Mouse (Mus musculus) heart, embryonic 14.5 days (tissue): ENCODE measurements around the gene Gpa33. TPM values are rescaled to one million over a fixed set of nuclear protein-coding genes. Genes with fewer than 3 reads are reported as not detected.

Experiments
- ATAC-seq: fragments of 200-750 bp; cut with Nextera tagmentation; 2 replicates; pipeline ENCODE4 v1.8.0; 2017; ENCODE audit warnings: low read depth, moderate TSS enrichment; ENCODE audit not compliant: insufficient number of reproducible peaks, insufficient read depth, low FRiP score
- H3K27ac ChIP-seq, 2 experiments: fragments of 200-500 bp in 1 of 2; fragments of 300-500 bp in 1 of 2; sonication (generic) in 1 of 2; replicated peaks in 1 of 2; 2 replicates each; pipeline ENCODE4 v1.5.1; 2012 to 2014; ENCODE audit warnings: low read depth in 2 of 2, low read length in 2 of 2, control low read depth in 1 of 2, mild to moderate bottlenecking in 1 of 2, mixed read lengths in 1 of 2; ENCODE audit not compliant: control insufficient read depth in 1 of 2, insufficient read depth in 1 of 2
- H3K27me3 ChIP-seq: fragments of 300-500 bp; sonication (generic); 2 replicates; pipeline ENCODE4 v1.6.1; 2014; ENCODE audit warnings: mild to moderate bottlenecking, low read length, control low read depth; ENCODE audit not compliant: control insufficient read depth, insufficient read depth
- H3K36me3 ChIP-seq: fragments of 300-500 bp; sonication (generic); 2 replicates; pipeline ENCODE4 v1.6.1; 2014; ENCODE audit warnings: mild to moderate bottlenecking, control low read depth, low read length, mixed read lengths; ENCODE audit not compliant: control insufficient read depth, insufficient read depth
- H3K4me1 ChIP-seq, 2 experiments: fragments of 200-500 bp in 1 of 2; fragments of 300-500 bp in 1 of 2; sonication (generic) in 1 of 2; 2 replicates each; pipeline ENCODE4 v1.6.1; 2012 to 2014; ENCODE audit warnings: low read length in 2 of 2, control low read depth in 1 of 2, mixed read lengths in 1 of 2; ENCODE audit not compliant: control insufficient read depth in 2 of 2, insufficient read depth in 2 of 2
- H3K4me2 ChIP-seq: fragments of 300-500 bp; sonication (generic); 2 replicates; pipeline ENCODE4 v1.6.1; 2014; ENCODE audit warnings: mild to moderate bottlenecking, low read length
- H3K4me3 ChIP-seq, 2 experiments: fragments of 200-500 bp in 1 of 2; fragments of 300-500 bp in 1 of 2; sonication (generic) in 1 of 2; 2 replicates each; pipeline ENCODE4 v1.5.1; 2012 to 2014; ENCODE audit warnings: low read length in 2 of 2, mild to moderate bottlenecking in 2 of 2, control low read depth in 1 of 2, low read depth in 1 of 2, moderate library complexity in 1 of 2; ENCODE audit not compliant: control insufficient read depth in 1 of 2, insufficient read depth in 1 of 2
- H3K9ac ChIP-seq: fragments of 300-500 bp; sonication (generic); 2 replicates; pipeline ENCODE4 v1.6.1; 2014; ENCODE audit warnings: mild to moderate bottlenecking, low read length
- H3K9me3 ChIP-seq: fragments of 300-500 bp; sonication (generic); 2 replicates; pipeline ENCODE4 v1.6.1; 2016; ENCODE audit warnings: low read length, control low read depth; ENCODE audit not compliant: control insufficient read depth
- WGBS: fragments of 180-500 bp; shearing (Covaris S2); extraction: QIAGEN DNeasy Blood & Tissue Kit; methylation state at CpG from one replicate; pipeline ENCODE4 v1.1.7; 2014; 5-methylcytosine and 5-hydroxymethylcytosine counted together
- polyA plus RNA-seq: library from polyadenylated mRNA; unstranded; fragments of >200 nt; fragmentation: Nextera tagmentation; extraction: Ambion mirVana; gene quantifications from 2 replicates; pipeline ENCODE4 v1.2.1, GENCODE M21; 2014

Gpa33 gene
- polyA plus RNA-seq, 1 experiment from 2014 or later: 0.18 TPM

GRCm38 (mm10) chr1:166182952-166183627 lies 53.1 kb downstream of the Gpa33 start:
- no peak for ATAC-seq
- no peak overlapping the region for H3K4me2 ChIP-seq

GRCm38 (mm10) chr1:166184391-166185229 lies 54.6 kb downstream of the Gpa33 start:
- Histone ChIP-seq H3K4me2 (no peak overlapping the region), H3K36me3 (no peaks in the 10 kb centered on the region), H3K4me3 (no peak overlapping the region), H3K27me3 (no peaks in the 10 kb centered on the region), H3K9ac (no peak overlapping the region), H3K9me3 (no peaks in the 10 kb centered on the region), H3K27ac (no peak overlapping the region), H3K4me1 (peaks cover 4 to 8% of the 10 kb centered on the region in 2 experiments; a peak in 3 of 4 replicates)
- ATAC-seq: no peak
- 62% methylated on average over 22 of the region's 22 CpGs for WGBS

More at GRCm38 (mm10) chr1:166182952-166183627, 53.1 kb downstream of the Gpa33 start:
- no peaks in the 10 kb centered on the region for H3K27me3 ChIP-seq
- 58% methylated on average over 10 of the region's 10 CpGs for WGBS
- H3K36me3 ChIP-seq: no peaks in the 10 kb centered on the region
- H3K4me1 ChIP-seq: peaks cover 4 to 8% of the 10 kb centered on the region in 2 experiments; a peak in 3 of 4 replicates
- no peak overlapping the region for H3K9ac ChIP-seq
- no peaks in the 10 kb centered on the region for H3K9me3 ChIP-seq
- no peak overlapping the region for H3K4me3 ChIP-seq
- 0 out of 4 replicates have a peak overlapping the region, but pooled peaks of 1 of the 2 experiments have one; percentile 11 for H3K27ac ChIP-seq

GRCm38 (mm10) chr1:166185357-166185756 lies 55.3 kb downstream of the Gpa33 start:
- no peak overlapping the region for H3K27ac ChIP-seq

GRCm38 (mm10) chr1:166189821-166190220 lies 59.8 kb downstream of the Gpa33 start:
- Histone ChIP-seq H3K36me3 (no peaks in the 10 kb centered on the region), H3K4me2 (no peak overlapping the region), H3K9me3 (no peaks in the 10 kb centered on the region), H3K27me3 (no peaks in the 10 kb centered on the region), H3K9ac (no peak overlapping the region), H3K4me3 (no peak overlapping the region), H3K27ac (no peak overlapping the region), H3K4me1 (peaks cover 0 to 2% of the 10 kb centered on the region in 2 experiments; a peak in 1 of 4 replicates)
- ATAC-seq: no peak
- 83% methylated on average over 4 of the region's 4 CpGs for WGBS

More at GRCm38 (mm10) chr1:166185357-166185756, 55.3 kb downstream of the Gpa33 start:
- Histone ChIP-seq H3K4me3 (no peak overlapping the region), H3K36me3 (no peaks in the 10 kb centered on the region), H3K4me2 (no peak overlapping the region), H3K9ac (no peak overlapping the region), H3K27me3 (no peaks in the 10 kb centered on the region), H3K9me3 (no peaks in the 10 kb centered on the region), H3K4me1 (peaks cover 4 to 8% of the 10 kb centered on the region in 2 experiments; a peak in 3 of 4 replicates)
- no peak for ATAC-seq
- WGBS: 77% methylated on average over 5 of the region's 5 CpGs

- H3K36me3 ChIP-seq: no peaks in the 10 kb centered on the region
- no peak for ATAC-seq
- H3K9me3 ChIP-seq: no peaks in the 10 kb centered on the region
- no peak overlapping the region for H3K9ac ChIP-seq
- H3K4me2 ChIP-seq: no peak overlapping the region
- 61% methylated on average over 5 of the region's 5 CpGs for WGBS
- no peaks in the 10 kb centered on the region for H3K27me3 ChIP-seq
- no peak overlapping the region for H3K27ac ChIP-seq
- H3K4me1 ChIP-seq: no peaks in the 10 kb centered on the region
- no peak overlapping the region for H3K4me3 ChIP-seq
Observed at GRCm38 (mm10) chr1:166204171-166204570, 74.1 kb downstream of the Gpa33 start.

GRCm38 (mm10) chr1:166205159-166205558 lies 75.1 kb downstream of the Gpa33 start:
- no peaks in the 10 kb centered on the region for H3K9me3 ChIP-seq
- no peaks in the 10 kb centered on the region; a peak in 1 of 4 replicates for H3K4me1 ChIP-seq
- no peak overlapping the region for H3K4me3 ChIP-seq
- no peak overlapping the region for H3K9ac ChIP-seq
- ATAC-seq: no peak
- H3K4me2 ChIP-seq: no peak overlapping the region
- no peak overlapping the region for H3K27ac ChIP-seq
- no peaks in the 10 kb centered on the region for H3K27me3 ChIP-seq
- 47% methylated on average over 3 of the region's 3 CpGs for WGBS
- no peaks in the 10 kb centered on the region for H3K36me3 ChIP-seq

GRCm38 (mm10) chr1:166209371-166209770 lies 79.3 kb downstream of the Gpa33 start:
- no peak overlapping the region for H3K27ac ChIP-seq
- ATAC-seq: no peak
- no peaks in the 10 kb centered on the region for H3K36me3 ChIP-seq
- H3K4me1 ChIP-seq: no peaks in the 10 kb centered on the region; a peak in 1 of 4 replicates
- 66% methylated on average over 6 of the region's 6 CpGs for WGBS
- no peaks in the 10 kb centered on the region for H3K27me3 ChIP-seq
- no peak overlapping the region for H3K4me2 ChIP-seq
- no peak overlapping the region for H3K9ac ChIP-seq
- H3K9me3 ChIP-seq: no peaks in the 10 kb centered on the region
- H3K4me3 ChIP-seq: no peak overlapping the region
